Mouse (Mus musculus) midbrain, embryonic 11.5 days (tissue): Measurements from ENCODE around the gene Lef1. TPM values are rescaled to one million over a fixed set of nuclear protein-coding genes. Genes with fewer than 3 reads are reported as not detected.
A peak's percentile ranks its signal among the peaks of the same experiment; 100 is the strongest.

ENCODE experiments used
- ATAC-seq: fragments of 200-750 bp; cut with Nextera tagmentation; 2 replicates; pipeline ENCODE4 v1.8.0; 2017; ENCODE audit warnings: moderate TSS enrichment, moderate library complexity; ENCODE audit not compliant: low FRiP score
- DNase-seq: peaks from one replicate; pipeline ENCODE4 v3.0.0; 2015; ENCODE audit warnings: low spot score; ENCODE audit errors: missing footprints
- H3K27ac ChIP-seq: fragments of 300-500 bp; sonication (generic); 2 replicates; pipeline ENCODE4 v1.5.1; 2014; ENCODE audit warnings: low read depth, low read length
- H3K27me3 ChIP-seq: fragments of 300-500 bp; sonication (generic); 2 replicates; pipeline ENCODE4 v1.6.1; 2014; ENCODE audit warnings: mild to moderate bottlenecking, low read length, moderate library complexity, mixed read lengths; ENCODE audit not compliant: control insufficient read depth, insufficient read depth
- H3K36me3 ChIP-seq: fragments of 300-500 bp; sonication (generic); 2 replicates; pipeline ENCODE4 v1.6.1; 2014; ENCODE audit warnings: mild to moderate bottlenecking, low read length, moderate library complexity, mixed read lengths; ENCODE audit not compliant: control insufficient read depth, insufficient read depth
- H3K4me1 ChIP-seq: fragments of 300-500 bp; sonication (generic); 2 replicates; pipeline ENCODE4 v1.6.1; 2014; ENCODE audit warnings: low read length; ENCODE audit not compliant: control insufficient read depth, insufficient read depth
- H3K4me2 ChIP-seq: fragments of 300-500 bp; sonication (generic); 2 replicates; pipeline ENCODE4 v1.6.1; 2014; ENCODE audit warnings: mild to moderate bottlenecking, moderate library complexity
- H3K4me3 ChIP-seq: fragments of 300-500 bp; sonication (generic); 2 replicates; pipeline ENCODE4 v1.5.1; 2014; ENCODE audit warnings: low read depth, low read length
- H3K9ac ChIP-seq: fragments of 300-500 bp; sonication (generic); 2 replicates; pipeline ENCODE4 v1.6.1; 2014; ENCODE audit warnings: low read length
- H3K9me3 ChIP-seq: fragments of 300-500 bp; sonication (generic); 2 replicates; pipeline ENCODE4 v1.6.1; 2016; ENCODE audit warnings: low read length; ENCODE audit not compliant: control insufficient read depth
- WGBS: fragments of 180-500 bp; shearing (Covaris S2); extraction: QIAGEN DNeasy Blood & Tissue Kit; methylation state at CpG from one replicate; pipeline ENCODE4 v1.1.7; 2014; 5-methylcytosine and 5-hydroxymethylcytosine counted together
- polyA plus RNA-seq: library from polyadenylated mRNA; unstranded; fragments of >200 nt; fragmentation: Nextera tagmentation; extraction: Ambion mirVana; gene quantifications from 2 replicates; pipeline ENCODE4 v1.2.1, GENCODE M21; 2014

Lef1 gene
- polyA plus RNA-seq, 1 experiment from 2014 or later: 66.9 TPM

DNA sequence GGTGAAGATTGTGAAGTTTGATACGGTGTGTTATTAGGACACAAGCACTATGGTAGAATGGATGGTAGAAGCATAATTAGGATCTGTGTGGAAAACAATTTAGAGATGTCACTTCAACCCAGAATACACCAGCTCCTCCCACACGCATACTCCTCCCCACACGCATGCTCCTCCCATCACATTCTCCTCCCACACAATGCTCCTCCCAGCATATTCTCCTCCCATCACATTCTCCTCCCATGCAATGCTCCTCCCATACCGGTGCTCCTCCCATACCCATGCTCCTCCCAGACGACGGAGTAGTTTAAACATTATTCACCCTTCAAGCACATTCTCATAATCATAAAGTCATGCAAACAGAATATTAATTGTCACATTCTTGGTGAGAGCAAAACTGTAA lies 26.5 kb upstream of the Lef1 start:
- H3K36me3 ChIP-seq: no peaks in the 10 kb centered on the region
- WGBS: 53% methylated on average over 6 of the region's 6 CpGs
- no peak overlapping the region for H3K27ac ChIP-seq
- ATAC-seq: 0 out of 2 replicates have a peak, but pooled peaks have one; percentile 34
- H3K27me3 ChIP-seq: no peaks in the 10 kb centered on the region; the same call in 1 of the 2 replicates
- H3K9ac ChIP-seq: no peak overlapping the region
- peaks cover 6% of the 10 kb centered on the region for H3K4me1 ChIP-seq
- no peak overlapping the region for H3K4me3 ChIP-seq
- no peak for DNase-seq
- H3K9me3 ChIP-seq: no peaks in the 10 kb centered on the region
- no peak overlapping the region for H3K4me2 ChIP-seq

- WGBS: 1% methylated on average over 30 of the region's 30 CpGs
- peak; percentile 96 for DNase-seq
Observed at GRCm38 (mm10) chr3:131084718-131085561, 25.3 kb upstream of the Lef1 start.

DNA sequence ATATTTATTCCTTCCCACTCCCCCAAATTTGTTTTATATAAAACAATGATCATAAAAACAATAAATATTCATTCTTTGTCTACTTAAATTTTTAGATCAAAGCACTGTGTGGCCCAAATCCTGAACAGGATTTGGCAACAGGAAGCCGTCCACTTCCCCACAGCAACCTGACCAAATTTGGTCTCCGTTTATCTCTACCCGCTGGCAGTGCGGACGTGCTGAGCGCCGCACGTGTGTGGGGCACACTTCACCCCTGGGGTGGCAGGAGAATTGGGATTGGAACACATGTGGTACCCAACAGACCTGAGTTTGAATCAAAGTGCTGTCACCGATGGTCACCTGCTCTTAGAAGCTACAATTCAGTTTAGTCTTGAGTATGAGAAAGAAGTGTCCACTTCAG lies 24.3 kb upstream of the Lef1 start:
- Histone ChIP-seq H3K9me3 (no peaks in the 10 kb centered on the region), H3K36me3 (no peaks in the 10 kb centered on the region), H3K4me2 (no peak overlapping the region), H3K4me1 (peaks cover 6% of the 10 kb centered on the region), H3K27me3 (no peaks in the 10 kb centered on the region; the same call in 1 of the 2 replicates), H3K9ac (no peak overlapping the region), H3K4me3 (no peak overlapping the region), H3K27ac (no peak overlapping the region)
- DNase-seq (no peak), ATAC-seq (no peak)
- WGBS: 71% methylated on average over 9 of the region's 9 CpGs

More at GRCm38 (mm10) chr3:131084718-131085561, 25.3 kb upstream of the Lef1 start:
- H3K9ac ChIP-seq: peak overlapping the region; percentile 3
- H3K36me3 ChIP-seq: no peaks in the 10 kb centered on the region
- peak overlapping the region; percentile 64 for H3K4me2 ChIP-seq
- peak; percentile 77 for ATAC-seq
- no peaks in the 10 kb centered on the region for H3K9me3 ChIP-seq
- no peaks in the 10 kb centered on the region; the same call in 1 of the 2 replicates for H3K27me3 ChIP-seq
- no peak overlapping the region for H3K27ac ChIP-seq
- peaks cover 6% of the 10 kb centered on the region for H3K4me1 ChIP-seq
- H3K4me3 ChIP-seq: peak overlapping the region; percentile 31

- Histone ChIP-seq H3K4me3 (no peak overlapping the region), H3K4me2 (no peak overlapping the region), H3K4me1 (peaks cover 6% of the 10 kb centered on the region), H3K27ac (no peak overlapping the region), H3K27me3 (no peaks in the 10 kb centered on the region; the same call in 1 of the 2 replicates), H3K36me3 (no peaks in the 10 kb centered on the region), H3K9ac (no peak overlapping the region), H3K9me3 (no peaks in the 10 kb centered on the region)
- ATAC-seq: no peak
- no peak for DNase-seq
- whole genome bisulfite sequencing: 38% methylated on average over 3 of the region's 3 CpGs
Observed at GRCm38 (mm10) chr3:131089721-131090120, 20.6 kb upstream of the Lef1 start.

DNA sequence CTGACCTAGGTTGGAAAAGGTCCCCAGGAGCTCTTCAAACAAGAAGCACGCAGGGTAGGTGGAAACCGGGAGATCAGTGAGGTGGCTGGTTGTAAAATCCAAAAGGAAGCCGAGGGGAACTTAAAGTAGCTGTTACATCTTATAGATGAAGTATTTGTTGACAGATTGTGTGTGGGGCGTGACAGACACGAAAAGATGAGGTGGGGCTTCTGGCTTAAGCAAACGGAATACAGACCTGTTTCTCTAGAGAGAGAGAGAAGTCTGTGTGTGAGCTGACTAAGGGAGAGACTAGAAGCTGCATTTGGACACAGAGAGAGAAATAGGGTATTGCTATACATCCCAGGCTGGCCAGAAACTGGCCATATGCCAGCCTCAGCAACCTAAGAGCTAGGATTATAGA lies 18.2 kb upstream of the Lef1 start:
- Histone ChIP-seq H3K9me3 (no peaks in the 10 kb centered on the region; the same call in 1 of the 2 replicates), H3K27ac (no peak overlapping the region), H3K27me3 (no peaks in the 10 kb centered on the region), H3K36me3 (no peaks in the 10 kb centered on the region), H3K9ac (no peak overlapping the region), H3K4me2 (no peak overlapping the region), H3K4me3 (no peak overlapping the region), H3K4me1 (no peaks in the 10 kb centered on the region)
- 73% methylated on average over 6 of the region's 6 CpGs for WGBS
- ATAC-seq: no peak
- no peak for DNase-seq

GRCm38 (mm10) chr3:131093736-131094135 lies 16.5 kb upstream of the Lef1 start:
- WGBS: 82% methylated on average over 12 of the region's 12 CpGs
- Histone ChIP-seq H3K27ac (no peak overlapping the region), H3K9ac (no peak overlapping the region), H3K4me3 (no peak overlapping the region), H3K4me2 (no peak overlapping the region), H3K9me3 (no peaks in the 10 kb centered on the region; the same call in 1 of the 2 replicates), H3K36me3 (no peaks in the 10 kb centered on the region), H3K27me3 (no peaks in the 10 kb centered on the region), H3K4me1 (no peaks in the 10 kb centered on the region)
- DNase-seq (no peak), ATAC-seq (no peak)

- no peaks in the 10 kb centered on the region for H3K4me1 ChIP-seq
- no peaks in the 10 kb centered on the region for H3K27me3 ChIP-seq
- H3K27ac ChIP-seq: no peak overlapping the region
- no peaks in the 10 kb centered on the region for H3K36me3 ChIP-seq
- H3K9ac ChIP-seq: no peak overlapping the region
- H3K4me2 ChIP-seq: no peak overlapping the region
- ATAC-seq: no peak
- H3K4me3 ChIP-seq: no peak overlapping the region
- DNase-seq: no peak
- no peaks in the 10 kb centered on the region; the same call in 1 of the 2 replicates for H3K9me3 ChIP-seq
- WGBS: 92% methylated on average over 4 of the region's 4 CpGs
Observed at GRCm38 (mm10) chr3:131096105-131096504, 14.2 kb upstream of the Lef1 start.

DNA sequence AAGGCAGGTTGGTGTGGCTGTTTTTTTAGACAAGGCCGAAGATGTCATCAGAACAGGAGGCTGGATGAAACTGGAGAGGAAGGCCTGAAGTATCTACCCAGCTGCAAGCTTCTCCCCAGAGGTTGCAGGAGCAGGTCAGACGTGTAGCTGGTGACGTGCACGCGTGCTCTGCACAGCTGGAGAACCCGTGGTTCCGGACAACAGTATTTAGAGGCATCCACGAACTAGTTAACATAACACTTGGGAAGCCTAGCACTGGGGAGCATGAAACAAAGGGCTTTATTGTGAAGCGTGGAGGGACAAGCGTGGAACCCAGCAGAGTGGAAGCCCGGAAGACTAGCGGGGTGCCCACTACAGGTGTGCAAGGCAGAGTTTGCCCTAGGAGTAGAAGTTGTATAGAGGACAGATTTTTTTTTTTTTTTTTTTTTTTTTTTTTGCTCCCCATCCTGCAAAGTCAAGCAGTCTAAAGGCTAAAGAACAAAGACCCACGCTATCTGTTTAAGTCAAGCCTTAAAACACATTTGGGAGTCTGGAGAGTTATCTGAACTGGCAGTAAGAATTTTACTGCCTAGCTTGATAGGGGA lies 8.0 kb upstream of the Lef1 start:
- Histone ChIP-seq H3K27me3 (peaks cover 22% of the 10 kb centered on the region), H3K9ac (no peak overlapping the region), H3K9me3 (no peaks in the 10 kb centered on the region), H3K4me2 (no peak overlapping the region), H3K4me1 (peaks cover 20% of the 10 kb centered on the region), H3K36me3 (no peaks in the 10 kb centered on the region), H3K27ac (no peak overlapping the region), H3K4me3 (no peak overlapping the region)
- WGBS: 11% methylated on average over 13 of the region's 13 CpGs
- ATAC-seq: no peak
- peak; percentile 88 for DNase-seq

DNA sequence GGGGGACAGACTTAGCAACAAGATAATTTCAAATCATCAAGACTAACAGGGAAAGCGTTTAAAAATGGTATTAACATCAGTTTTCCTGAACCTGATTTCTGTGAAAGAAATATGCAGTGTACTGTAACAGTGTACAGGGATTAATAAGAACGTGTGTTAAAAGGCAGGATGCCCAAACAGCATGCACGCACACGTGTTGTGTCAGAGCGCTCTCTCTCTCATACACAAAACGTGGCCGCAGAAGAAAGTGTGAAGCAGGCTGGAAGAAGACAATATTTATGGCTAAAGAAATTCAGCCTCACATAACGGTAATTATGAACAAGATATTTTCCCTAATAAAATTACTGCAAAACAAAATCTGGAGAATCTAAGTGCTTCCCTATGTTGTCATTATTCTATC lies 4.9 kb upstream of the Lef1 start:
- Histone ChIP-seq H3K36me3 (no peaks in the 10 kb centered on the region), H3K27ac (no peak overlapping the region; the same call in 1 of the 2 replicates), H3K4me3 (peak overlapping the region; percentile 34), H3K4me1 (peaks cover 40% of the 10 kb centered on the region), H3K9ac (no peak overlapping the region), H3K27me3 (peaks cover 35% of the 10 kb centered on the region), H3K4me2 (peak overlapping the region; percentile 75), H3K9me3 (no peaks in the 10 kb centered on the region)
- WGBS: 39% methylated on average over 8 of the region's 8 CpGs
- DNase-seq: peak; percentile 87
- no peak for ATAC-seq
